Mouse (Mus musculus): ENCODE data around the gene Nup160. TPM values are rescaled to one million over a fixed set of nuclear protein-coding genes. Genes with fewer than 3 reads are reported as not detected.

Nup160 gene
- polyA plus RNA-seq, 1 experiment = 13.7 TPM

DNA sequence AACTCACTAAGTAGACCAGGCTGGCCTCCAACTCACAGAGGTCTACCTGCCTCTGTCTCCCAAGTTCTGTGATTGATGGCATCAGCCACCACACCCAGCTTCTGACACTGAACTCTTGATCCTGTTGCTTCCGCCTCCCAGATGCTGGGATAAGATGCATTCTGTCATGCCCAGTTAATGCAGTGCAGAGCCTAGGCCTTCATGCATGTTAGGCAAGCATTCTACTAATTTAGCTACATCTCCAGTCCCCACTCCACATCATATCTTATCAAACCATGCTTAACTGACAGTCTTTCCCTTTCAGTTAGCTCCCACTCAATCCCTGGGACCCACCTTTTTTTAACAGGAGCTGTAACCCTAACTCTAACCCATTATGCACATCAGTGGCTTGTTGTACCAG is 16.1 kb upstream of the Nup160 start:
- DNase-seq (ENCODE audit: extremely low spot score in 1 of 2, low spot score in 1 of 2) = no peak

DNA sequence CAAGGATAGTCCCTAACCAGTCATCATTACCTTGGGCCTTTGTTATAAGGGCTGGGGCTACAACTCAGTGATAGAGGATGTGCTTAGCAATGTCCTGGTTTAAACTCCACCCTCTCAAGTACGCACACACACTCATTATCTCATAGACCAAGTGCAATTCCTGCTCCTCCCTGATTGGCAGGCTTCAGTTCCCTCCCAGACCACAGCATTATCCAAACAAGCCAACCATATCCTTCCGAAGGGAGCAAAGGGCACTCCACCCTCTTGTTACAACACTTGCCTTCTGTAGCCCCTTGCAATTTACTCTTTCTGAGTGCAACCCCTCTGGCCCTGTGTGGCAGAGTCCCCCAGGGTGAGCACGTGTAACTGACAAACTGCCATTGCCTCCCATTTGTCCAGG is 15.6 kb upstream of the Nup160 start:
- DNase-seq (ENCODE audit: extremely low spot score in 1 of 2, low spot score in 1 of 2) = no peak

DNA sequence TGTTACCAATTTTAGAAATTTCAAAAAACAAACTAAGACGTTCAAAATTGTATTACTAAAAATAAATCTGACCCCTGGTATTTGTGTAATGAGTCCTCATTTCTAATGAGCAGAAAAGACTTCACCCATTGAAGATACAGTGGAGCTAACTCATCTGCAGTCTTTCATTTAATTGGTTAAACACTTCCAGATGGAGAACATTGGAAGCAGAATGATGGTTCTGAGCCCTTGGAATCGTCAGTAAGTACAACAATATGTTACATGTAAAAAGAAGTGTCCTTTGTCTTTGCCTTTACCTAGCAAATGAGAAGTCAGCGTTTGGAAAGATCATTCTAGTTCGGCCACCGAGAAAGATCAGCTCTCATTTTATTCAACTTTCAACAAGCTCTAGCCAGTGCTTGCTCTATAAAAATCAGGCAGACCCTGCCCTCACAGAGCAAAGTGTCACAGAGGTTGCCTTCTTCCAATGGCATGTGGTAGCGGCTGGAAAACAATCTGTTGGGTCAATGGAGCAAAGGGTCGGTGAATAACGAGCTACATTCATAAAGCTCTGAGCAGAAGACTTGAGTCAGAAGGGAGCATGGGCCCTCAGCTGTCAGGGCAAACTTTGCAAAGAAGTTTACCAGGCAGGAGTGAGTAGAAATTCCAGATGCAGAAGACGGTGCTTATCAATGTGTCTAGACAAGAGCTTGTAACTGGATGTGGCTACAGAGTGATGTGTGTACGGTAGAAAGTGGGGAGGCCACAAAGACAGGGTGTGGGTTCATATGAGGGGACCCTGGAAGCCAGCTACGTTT is 10.2 kb upstream of the Nup160 start:
- DNase-seq (ENCODE audit: extremely low spot score in 1 of 2, low spot score in 1 of 2) = no peak

GRCm38 (mm10) chr2:90667388-90668265 is 9.4 kb upstream of the Nup160 start:
- DNase-seq (ENCODE audit: extremely low spot score in 1 of 2, low spot score in 1 of 2) = peak in 1 of 2 experiments; percentile 41

DNA sequence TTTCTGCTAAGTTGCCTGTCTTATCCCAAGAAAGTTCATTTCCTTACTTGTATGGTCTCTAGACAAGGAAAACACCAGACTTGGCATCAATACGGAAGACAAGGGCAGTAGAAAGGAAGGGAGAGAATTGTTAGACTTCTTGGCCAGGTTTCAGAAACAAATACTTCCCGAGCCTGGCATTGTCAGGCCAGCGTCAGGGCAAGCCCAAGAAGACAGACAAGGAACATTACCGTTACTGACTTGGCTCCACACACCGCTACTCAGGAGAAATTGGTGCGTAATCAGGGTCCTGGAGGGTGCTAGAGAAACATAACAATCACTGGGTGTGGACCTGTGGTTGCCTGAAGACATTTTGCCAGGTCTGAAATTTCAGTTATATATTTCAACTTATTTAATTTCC is 6.7 kb upstream of the Nup160 start:
- no peak for DNase-seq (ENCODE audit: extremely low spot score in 1 of 2, low spot score in 1 of 2)

DNA sequence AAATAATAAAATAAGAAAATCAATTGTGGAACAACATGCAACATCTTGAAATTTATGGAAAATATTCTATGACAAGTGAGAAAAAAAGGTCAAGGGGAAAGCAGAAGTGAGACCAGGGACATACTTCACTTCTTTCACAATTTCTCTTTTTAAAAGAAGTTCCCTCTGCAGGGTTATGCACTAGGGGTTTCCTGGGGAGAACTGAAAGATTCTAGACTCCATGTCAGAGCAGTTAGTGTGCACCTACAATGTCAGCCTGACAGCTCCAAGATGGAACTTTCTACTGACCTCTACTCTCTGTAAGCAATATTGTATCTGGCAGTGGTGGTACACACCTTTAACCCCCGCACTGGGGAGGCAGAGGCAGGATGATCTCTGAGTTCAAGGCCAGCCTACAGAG is 3.7 kb upstream of the Nup160 start:
- DNase-seq (ENCODE audit: extremely low spot score in 1 of 2, low spot score in 1 of 2) = no peak

DNA sequence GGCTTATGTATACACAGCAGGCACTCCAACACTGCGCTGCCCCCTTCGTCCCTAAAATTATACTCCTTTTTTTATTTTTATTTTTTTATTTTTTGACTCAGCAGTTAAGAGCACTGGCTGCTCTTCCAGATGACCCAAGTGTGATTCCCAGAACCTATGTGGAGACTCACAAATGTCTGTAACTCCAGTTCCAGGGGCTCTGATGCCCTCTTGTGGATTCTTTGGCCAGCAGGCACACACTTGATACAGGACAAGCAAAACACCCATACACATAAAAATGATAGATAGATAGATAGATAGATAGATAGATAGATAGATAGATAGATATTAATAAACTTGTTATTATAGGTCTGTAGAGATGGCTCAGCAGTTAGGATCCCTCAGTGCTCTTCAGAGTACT is 2.5 kb upstream of the Nup160 start:
- DNase-seq (ENCODE audit: extremely low spot score in 1 of 2, low spot score in 1 of 2) = no peak

DNA sequence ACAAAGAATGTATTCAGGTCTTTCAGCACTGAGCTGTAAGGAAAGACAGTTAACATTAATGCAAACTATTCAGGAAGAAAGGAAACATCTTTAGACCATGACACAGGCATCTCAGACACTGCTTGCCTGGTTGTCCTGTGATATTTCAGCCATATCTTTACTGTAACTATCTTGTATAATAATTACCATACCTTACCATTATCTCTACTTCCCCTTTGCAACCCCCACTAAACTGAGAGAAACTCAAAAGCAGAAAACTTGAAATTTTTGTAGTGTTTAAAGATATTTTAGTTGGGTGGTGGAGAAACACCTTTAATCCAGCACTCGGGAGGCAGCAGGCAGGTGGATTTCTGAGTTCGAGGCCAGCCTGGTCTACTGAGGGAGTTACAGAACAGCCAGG is 1.5 kb upstream of the Nup160 start:
- no peak for DNase-seq (ENCODE audit: extremely low spot score in 1 of 2, low spot score in 1 of 2)

GRCm38 (mm10) chr2:90678256-90679060 is 1.4 kb downstream of the Nup160 start:
- DNase-seq (ENCODE audit: extremely low spot score in 1 of 2, low spot score in 1 of 2) = no peak

- DNase-seq (ENCODE audit: extremely low spot score in 1 of 2, low spot score in 1 of 2) = peak; percentile 77 to 93
These were observed 2.2 kb downstream of the Nup160 start for GRCm38 (mm10) chr2:90679061-90679810.

GRCm38 (mm10) chr2:90700943-90701342 is 23.9 kb downstream of the Nup160 start:
- DNase-seq (ENCODE audit: extremely low spot score in 1 of 2, low spot score in 1 of 2) = no peak

DNA sequence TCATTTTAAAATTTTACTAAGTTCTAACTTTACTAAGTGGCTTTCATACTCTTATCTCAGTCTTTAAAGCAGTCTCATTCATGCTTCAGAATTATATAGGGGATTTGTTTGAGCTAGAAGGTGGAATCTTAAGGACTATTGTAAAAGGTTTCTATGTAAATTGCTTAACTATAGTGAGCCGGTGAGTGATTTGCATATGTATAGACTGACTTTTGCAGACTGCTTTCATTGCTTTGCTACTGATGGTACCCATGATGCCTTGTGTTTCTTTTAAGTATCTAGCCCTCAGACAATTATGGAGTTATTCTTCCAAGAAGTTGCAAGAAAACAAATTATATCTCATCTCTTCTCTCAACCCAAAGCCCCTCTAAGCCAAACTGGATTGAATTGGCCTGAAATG is 31.5 kb downstream of the Nup160 start:
- no peak for DNase-seq (ENCODE audit: extremely low spot score in 1 of 2, low spot score in 1 of 2)

- DNase-seq (ENCODE audit: extremely low spot score in 1 of 2, low spot score in 1 of 2) = no peak
These were observed 38.6 kb downstream of the Nup160 start for GRCm38 (mm10) chr2:90715555-90716092.

DNA sequence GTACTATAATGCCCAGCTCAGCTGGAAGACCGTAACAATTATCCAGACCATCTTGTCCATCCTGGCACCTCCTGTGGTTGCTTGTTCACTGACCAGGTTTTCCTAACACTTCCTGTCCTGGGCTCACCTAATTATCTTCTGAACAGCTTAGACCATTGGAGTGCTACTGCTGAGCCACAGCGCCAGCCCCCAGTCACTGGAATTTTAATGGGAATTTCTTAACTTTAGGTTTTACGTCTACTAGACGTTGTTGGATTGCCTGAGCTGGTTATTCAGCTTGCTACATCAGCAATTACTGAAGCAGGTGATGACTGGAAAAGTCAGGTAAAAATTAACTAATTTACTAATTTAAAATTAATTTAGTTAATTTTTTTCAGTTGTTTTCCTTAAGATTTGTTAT is 40.4 kb downstream of the Nup160 start:
- DNase-seq (ENCODE audit: extremely low spot score in 1 of 2, low spot score in 1 of 2) = no peak

DNA sequence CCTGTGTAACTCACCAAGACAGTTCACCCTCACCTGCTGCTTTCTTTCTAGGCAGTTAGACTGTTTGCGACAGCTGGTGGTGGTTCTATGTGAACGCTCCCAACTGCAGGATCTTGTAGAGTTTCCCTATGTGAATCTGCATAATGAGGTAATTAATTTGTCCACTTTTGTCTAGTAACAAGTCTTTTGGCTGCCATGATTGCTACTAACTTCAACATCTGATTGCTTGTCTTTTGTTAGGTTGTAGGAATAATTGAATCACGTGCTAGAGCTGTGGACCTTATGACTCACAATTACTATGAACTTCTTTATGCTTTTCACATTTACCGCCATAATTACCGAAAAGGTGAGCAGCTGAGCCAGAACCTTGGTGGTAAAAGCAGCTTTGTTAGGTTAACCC is 40.9 kb downstream of the Nup160 start:
- DNase-seq (ENCODE audit: extremely low spot score in 1 of 2, low spot score in 1 of 2) = no peak

DNA sequence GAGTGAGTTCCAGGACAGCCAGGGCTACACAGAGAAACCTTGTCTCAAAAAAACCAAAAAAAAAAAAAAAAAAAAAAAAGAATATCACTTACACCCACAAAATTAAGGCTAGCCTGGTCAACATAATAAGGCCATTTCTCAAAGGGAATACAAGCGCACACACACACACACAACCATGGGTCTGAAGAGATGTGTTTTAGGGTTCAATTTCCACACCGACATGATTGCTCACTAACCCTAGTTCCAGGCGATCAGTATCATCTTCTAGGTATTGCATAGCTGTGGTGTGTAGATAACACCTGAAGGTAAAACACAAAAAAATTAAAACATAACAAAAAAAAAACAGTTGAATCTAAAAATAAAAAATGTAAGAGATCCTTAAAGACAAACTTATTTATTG is 49.8 kb downstream of the Nup160 start:
- no peak for DNase-seq (ENCODE audit: extremely low spot score in 1 of 2, low spot score in 1 of 2)

- DNase-seq (ENCODE audit: extremely low spot score in 1 of 2, low spot score in 1 of 2) = no peak
These were observed 58.3 kb downstream of the Nup160 start for GRCm38 (mm10) chr2:90735326-90735725.

DNA sequence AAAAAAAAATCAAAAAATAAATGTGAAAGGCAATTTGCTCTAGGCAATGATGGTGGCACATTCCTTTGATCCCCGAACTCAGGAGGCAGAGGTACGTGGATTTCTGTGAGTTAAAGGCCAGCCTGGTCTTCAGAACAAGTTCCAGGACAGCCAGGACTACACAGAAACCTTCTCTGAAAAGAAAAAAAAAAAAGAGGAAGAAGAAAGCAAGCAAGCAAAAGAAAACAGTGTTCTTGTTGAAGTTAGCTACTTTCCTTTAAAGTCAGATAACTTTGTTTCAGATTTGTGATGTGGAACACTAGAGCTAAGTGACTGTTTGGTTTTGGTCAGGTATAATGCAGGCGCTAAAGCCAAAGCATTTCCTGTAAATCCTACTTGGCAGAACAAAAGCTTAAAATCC is 61.8 kb downstream of the Nup160 start:
- no peak for DNase-seq (ENCODE audit: extremely low spot score in 1 of 2, low spot score in 1 of 2)

DNA sequence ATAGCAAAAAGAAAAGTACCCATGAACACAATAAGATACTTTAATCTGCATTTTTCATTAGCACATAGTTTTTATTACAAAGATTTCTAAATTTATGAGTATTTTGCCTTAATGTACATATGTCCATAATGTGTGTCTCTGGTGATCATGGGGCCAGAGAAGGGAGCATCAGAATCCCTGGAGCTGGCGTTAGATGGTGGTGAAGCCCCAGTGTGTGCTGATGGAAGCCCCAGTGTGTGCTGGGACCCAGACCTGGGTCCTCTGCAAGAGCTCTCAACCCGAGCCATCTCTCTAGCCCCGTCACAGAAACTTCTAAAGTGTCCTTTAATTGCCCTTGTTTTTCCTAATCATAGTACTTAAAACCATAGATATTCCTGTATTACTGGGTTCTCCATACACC is 62.3 kb downstream of the Nup160 start:
- no peak for DNase-seq (ENCODE audit: extremely low spot score in 1 of 2, low spot score in 1 of 2)

DNA sequence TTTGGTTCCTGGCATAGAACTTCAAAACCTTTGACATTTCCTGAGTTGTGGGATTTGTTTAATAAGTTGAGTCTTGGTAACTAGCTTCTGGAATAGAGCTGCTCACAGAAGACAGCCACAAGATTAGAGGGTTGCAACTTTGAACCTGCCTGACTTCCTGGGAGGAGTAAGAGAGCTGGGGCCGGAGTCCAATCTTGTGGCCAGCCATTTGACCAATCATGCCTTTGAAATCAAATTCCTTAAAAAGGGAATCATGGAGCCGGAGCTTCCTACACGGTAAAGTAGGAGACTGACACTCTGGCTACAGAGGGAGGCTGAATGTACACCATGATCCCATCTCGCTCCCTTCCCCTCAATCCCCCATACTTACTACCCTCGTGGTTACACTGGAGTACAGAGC is 62.9 kb downstream of the Nup160 start:
- no peak for DNase-seq (ENCODE audit: extremely low spot score in 1 of 2, low spot score in 1 of 2)
